Mouse (Mus musculus) T-cell, adult 2 months (primary cell): ENCODE data around the gene Fnip2.
"Not testable (repeated sequence)": the region's sequence is repeated elsewhere in the genome, so short reads cannot be mapped to it uniquely, and the experiment has no call there.

Experiments
- DNase-seq: peaks from one replicate; pipeline ENCODE4 v3.0.0; 2022; ENCODE audit warnings: low spot score

The Fnip2 gene

DNA sequence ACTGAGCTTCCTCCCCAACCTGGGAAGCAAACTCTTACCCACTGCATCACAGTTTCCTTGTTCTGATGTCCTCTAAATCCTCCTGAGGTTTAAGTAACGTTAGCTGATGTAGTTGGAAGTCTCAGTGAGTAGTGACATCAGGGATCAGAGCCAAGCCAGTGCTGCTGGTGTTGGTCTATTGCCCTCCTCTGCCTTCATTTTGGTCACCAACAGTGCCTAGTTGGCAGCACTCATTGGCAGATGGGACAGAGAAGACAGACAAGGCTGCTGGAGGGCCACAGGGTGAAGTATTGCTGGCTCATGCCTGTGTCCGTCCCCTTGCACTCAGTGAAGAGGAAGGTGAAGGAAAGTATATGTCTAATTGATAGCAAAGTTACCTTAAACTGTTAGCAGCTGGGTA, 91.6 kb downstream of the Fnip2 start:
- DNase-seq: no peak

DNA sequence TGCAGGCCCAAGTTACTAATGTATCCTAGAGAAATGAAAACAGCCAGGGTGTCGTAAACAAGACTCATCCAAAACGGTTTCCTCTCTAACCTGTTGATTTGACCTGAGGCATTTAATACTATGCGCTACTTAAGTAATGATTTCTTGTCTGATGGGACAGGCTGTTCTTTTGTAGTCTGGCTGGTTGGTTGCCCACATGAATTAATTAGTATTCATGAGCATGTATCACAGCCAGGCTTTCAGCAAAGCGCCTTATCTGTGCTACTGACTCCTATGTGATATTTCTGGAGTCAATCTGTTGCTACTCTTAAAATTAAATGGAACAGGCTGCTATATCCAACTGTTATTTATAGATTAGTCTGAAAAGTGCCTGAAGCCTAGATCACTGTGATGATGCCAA, 92.7 kb downstream of the Fnip2 start:
- no peak for DNase-seq

DNA sequence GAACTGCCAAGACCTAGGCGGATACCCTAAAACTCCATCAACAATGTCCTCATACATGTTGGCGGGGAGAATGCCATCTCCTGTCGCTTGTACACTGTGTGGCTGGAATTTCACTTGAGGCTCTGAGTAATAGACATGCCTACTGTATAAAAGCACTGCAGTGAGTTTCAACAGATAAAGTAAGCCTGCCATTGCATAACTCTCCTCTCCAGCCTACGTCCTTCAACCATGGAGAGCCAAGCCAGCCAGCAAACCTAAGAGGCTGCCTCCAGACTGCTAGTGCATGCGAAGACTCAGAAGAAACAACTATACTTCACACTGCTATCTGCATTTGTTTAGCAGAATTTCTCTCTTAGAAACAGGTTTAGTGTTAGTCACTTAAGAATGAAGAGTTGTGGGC, 95.2 kb downstream of the Fnip2 start:
- DNase-seq: no peak

DNA sequence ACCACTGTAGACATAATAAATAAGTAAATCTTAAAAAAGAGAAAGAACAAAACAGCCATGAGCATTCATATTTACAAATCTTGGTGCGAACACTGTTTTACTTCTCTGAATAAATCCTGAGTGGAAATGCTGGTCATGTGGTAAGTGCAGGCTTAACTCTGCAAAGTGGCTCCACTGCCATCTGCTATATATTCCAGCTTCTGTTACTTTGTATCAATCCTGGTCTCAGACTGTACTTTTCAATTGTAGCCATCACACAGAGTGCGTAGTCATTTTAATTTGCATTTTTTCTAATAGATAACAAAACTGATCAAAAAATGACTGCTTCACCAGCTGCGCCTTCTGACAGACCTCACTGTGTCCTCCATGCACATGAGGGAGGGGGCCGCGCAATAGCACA, 98.2 kb downstream of the Fnip2 start:
- DNase-seq: no peak

DNA sequence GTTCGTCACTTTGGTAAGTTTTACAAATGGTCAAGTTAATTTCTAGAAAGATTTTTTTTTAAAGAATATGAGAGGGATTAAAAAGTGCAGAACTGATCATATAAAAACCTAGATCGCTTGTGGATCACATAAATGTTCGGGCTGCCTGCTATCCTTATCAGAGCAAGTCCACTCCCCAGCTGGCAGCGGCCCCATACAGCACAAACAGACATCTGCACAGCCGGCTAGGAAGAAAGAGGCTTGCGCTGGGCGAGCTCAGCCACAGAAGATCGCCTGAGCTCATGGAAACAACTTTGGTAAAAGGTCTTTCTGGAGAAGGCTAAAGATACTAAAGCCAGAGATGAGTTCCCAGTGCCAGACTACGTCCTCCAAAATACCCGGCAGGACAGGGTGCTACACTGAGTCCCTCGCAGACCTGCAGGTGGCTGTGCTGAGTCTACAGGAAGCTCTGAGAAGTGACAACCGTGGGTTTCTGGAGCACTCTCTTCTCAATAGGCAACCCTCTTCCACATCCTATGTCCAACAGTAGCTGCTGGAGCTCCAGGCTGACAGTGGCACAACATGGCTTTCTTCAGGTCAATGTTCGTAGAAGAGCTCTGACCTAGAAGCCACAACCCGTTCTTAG, 108.8 kb downstream of the Fnip2 start:
- DNase-seq: no peak

DNA sequence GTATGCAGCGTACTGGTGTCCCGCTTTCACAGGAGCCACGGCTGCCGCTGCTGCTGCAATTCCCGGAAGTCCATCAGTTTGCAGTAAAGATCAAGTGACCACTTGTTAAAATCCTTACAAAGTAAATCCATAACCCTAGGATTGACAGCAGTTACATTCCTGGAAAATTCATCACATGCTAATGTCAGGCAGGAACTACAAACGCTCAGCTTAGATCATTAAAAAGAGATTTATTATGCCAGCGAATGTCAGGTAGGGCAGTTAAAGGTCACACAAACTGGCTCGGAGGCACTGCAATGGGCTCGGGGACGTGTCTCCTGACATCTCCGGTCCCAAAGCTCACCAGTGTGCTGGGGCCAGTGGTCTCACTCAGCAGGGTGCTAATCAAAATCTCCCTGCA, 111.8 kb downstream of the Fnip2 start:
- DNase-seq: no peak

DNA sequence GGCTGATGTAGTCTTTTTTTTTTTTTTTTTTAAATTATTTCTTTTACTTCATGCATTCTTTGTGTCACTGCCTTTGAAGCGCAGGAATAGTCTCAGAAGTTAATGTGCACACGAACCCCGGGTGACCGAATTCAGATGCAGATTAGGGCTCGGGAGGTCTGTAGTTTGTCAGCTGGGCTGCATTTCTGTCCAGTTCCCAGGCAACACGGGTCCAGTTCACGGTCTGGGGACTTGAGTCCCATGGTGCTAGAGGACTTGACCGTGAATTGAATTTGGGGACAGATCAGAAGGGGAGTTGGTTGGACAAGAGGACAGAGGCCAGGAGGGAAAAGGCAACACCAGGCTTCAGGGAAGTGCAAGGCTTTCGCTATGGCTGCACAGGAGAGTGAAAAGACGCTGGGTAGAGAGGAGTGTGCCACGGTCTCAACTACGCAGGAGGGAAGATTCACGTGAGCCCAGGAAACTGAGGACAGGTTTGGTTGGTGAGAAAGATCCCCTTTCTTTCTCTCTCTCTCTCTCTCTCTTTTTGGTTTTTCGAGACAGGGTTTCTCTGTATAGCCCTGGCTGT, 114.8 kb downstream of the Fnip2 start:
- no peak for DNase-seq

DNA sequence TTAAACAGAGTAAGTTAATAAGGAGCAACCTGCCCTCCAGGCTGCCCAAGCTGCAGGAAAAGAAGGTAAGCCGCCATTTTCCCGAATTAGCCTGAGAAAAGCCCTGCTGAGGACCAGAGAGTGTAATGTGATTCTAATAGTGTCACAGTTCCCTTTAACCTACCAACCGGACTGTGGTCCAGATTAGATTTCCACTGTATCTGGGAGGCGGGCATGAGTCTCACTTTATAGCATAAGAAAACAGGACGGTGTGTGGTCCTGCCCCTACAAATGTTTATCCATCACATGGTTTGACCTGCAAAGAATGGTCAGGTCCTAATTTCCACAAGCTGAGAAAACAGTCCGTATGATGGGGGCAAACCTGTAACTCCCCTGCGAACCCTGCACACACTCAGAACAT, 118.2 kb downstream of the Fnip2 start:
- no peak for DNase-seq

DNA sequence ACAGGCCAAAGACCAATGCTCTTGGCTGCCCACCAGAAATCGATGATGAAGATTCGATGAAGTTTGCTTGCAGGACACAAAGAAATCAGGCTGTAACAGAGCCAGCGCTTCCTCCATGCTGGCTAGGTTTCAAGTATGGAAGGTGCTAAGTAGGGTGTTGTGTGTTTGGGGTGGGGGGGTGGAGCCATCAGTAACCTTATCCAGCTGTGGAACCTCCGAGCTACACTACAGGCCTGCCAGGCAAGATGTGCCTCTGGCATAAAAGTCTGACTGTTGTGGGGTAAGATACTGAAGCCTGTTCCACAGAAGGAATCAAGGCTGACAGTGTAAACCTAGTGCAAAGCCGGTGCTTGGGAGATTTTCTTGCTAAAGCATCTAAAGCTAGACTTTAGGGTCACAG, 119.2 kb downstream of the Fnip2 start:
- no peak for DNase-seq

DNA sequence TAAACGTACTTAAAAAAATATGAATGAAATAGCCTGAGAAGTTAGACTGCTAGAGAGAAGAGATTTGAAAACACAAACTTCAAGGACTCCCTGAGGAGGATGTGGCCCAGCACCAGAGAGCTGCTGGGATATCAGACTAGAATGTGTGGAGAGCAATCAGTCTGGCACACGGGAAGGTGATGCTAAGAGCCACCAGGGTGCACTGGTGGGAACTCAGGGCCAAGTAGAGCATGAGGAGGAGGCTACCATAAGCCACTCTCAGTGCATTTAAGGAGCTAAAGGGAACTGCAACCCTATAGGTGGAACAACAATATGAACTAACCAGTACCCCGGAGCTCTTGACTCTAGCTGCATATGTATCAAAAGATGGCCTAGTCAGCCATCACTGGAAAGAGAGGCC, 120.9 kb downstream of the Fnip2 start:
- not testable (repeated sequence) for DNase-seq

DNA sequence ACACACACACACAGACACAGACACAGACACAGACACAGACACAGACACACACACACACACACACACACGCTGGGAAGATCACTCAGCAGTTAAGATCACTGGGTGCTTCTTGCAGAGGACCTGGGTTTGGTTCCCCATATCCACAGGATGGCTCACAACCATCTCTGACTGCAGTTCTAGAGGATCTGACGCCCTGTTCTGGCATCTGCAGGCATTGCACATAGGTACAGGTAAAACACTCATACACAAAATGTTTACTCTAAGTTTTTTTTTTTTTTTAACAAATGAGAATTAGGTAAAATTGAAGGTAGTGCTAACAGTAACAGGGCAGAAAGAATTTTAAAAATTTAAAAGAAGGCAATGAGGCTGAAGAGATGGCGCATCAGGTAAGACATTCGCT, 121.5 kb downstream of the Fnip2 start:
- no peak for DNase-seq

DNA sequence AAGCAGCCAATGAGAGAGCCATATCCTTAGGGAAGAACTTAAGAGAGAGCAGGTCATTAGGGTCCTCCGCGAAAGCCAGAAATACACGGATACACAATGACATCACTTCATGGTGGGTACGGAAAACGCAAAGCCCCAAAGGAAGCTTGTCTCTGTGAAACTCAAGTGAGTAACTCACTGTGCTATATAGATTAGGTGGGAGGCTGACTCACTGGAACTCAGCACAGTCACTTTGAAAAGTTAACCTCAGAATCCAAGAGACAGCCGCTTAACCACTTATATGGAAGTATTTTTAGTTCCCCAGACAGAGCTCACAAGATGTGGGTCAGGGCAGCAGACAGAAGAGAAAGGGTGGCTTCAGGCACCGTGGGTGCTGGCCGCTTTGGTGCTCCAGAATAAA, 122.6 kb downstream of the Fnip2 start:
- DNase-seq: no peak

DNA sequence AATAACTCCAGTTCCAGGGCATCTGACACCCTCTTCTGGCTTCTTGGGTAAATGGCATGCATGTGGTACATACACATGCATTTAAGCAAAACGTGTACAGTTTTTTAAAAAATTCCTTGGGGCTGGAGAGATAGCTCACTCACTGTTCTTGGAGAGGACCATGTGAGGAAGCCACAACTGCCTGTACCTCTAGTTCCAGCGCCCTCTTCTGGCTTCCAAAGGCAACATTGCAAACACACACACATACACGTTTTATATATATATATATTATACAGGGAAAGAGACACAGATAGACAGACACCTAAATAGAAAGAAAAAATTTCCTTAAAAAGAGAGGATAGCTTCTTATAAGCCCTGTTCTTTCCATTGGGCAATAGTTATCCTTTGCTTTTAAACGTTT, 123.7 kb downstream of the Fnip2 start:
- DNase-seq: no peak

DNA sequence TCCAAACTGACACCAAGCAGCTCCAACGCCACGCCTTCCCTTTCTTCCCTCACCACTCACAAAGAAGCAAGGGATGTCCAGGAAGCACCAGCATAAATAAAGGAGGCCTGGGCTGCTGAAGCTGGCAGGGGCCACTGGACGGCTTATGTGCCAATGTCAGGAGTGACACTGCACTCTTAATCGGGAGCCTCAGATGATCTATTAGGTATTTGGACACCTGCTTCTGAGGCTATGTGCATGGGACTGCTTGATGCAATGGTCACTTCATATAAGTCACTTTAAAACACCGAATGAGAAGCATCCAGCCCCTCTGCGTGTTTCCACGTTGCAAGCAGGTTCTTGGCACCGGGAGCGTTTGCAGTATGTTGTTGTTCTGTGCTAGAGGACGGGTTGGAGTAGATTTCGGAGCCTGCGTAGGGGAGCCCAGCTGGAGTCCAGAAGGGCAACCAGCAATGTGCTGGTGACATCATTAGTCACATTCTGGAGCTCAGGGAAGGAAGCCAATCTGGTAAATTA, 126.6 kb downstream of the Fnip2 start:
- no peak for DNase-seq

DNA sequence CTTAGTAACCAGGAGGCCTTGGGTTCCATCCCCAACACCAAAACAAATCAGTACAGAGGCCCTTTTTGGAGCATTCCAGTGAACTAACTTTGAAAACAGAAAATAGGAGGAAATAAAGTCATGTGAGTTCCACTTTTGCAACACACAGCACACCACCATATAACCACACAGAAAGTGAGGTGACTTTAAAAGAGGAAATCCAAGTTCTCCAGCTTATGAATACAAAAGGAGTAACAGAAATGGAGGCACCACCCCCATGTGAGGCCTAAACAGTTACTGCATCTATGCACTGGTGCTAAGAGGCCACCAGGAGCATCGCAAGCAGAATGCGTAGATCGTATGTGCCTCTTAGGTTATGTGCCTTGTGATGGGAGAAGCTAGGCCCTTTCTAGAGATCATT, 129.3 kb downstream of the Fnip2 start:
- DNase-seq: no peak

DNA sequence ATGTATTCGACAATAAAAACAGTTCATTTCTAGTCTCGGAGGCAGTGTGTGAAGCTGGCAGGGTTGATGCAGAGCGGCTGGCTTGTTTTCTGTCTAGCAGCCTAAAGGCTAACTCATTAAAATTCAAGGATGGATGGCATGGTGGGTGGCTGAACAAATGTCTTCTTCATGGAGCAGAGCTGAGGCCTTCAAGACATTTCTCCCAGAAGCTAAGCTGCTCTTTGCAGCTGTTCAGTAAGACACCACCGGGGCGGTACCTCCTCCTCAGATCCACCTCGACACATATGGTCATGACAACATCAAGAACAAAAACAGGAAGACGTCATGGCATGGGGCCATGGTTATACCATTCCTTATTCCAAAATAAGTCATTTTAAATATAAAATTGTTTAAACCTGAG, 131.4 kb downstream of the Fnip2 start:
- DNase-seq: no peak

DNA sequence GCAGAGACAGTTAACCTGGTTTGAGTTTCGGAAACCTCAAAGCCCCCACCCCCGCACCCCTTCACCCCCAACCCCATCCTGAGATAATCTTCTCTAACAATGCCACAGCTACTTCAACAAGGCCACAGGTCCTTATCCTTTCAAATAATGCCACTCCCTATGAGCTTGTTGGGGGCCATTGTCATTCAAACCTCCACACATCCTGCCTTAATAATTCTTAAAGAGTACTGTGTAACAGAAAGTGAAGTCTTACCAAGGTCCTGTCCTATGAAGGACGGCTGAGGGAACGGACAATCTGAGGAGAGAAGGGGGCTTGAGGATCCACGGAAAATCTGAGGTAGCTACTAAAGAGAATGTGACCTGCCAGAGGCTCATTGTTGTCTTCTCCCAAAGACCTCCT, 132.6 kb downstream of the Fnip2 start:
- DNase-seq: no peak

DNA sequence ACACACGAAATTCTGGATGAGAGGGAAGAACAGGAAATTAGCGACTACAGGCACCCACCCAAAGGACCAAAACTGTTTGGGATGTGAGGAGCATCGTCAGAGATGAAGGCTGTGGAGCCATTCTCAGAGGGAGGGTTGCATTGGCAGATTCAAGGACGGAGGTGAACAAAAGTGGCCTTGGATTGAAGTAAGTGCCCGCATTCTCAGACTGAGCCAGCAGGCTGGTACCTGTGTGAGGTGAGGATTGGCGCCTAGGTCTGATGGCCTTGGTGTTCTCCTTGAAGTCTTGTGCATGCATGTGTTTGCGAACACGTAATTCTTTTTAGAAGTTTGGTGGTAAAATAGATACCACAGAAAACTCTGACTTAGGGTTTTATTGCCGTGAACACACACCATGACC, 133.2 kb downstream of the Fnip2 start:
- DNase-seq: no peak

DNA sequence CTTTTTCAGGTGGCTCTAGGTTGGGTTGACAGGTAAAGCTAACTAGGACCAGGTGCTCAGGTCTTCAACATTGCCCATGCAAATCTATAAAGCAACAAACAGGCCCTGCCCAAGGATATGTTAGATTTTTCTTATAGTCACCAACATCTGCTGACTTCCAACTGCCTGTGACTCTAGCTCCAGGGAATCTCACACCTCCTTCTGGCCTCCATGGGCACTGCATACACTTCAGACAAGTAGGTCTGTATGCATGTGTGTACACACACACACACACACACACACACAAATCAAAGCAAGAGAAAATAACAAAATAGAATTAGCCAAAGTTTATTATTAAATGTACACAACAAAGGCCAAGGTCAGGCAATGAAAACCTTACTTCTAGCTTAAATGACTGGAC, 134.0 kb downstream of the Fnip2 start:
- DNase-seq: no peak

DNA sequence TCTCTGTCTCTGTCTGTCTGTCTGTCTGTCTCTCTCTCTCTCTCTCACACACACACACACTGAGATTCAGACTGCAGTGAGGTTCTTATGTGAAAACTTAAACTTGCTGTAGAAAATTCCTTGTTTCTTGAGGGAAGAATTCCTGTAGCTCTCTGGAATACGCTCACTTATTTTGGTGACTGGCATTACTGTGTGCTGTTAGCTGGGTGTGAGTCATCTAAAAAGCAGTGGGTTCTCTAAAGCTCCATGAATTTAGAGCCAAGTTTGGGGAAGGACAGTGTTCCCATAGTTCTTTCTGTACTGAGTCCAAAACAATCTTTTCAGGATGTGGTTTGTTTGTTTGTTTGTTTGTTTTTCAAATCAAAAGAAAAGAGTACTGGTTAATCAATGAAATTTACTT, 142.2 kb downstream of the Fnip2 start:
- no peak for DNase-seq

DNA sequence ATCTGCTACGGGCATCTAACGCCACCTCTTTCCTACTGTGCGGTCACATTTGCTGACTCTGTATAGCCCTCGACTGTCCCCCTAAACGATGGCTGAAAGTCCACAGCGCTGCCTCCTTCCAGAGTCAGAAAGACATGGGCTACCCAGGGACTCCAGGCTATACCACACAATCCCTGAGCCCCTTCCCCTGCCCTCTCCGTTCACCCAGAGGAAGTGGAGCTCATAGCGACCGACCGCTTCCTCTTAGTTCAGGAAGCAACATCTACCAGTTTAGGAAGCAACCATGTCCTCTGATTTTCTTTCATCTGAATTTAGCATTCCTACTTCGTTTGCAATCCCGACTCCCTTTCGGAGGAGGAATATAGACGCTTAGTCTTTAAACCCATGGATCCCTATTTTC, 148.7 kb downstream of the Fnip2 start:
- DNase-seq: no peak

DNA sequence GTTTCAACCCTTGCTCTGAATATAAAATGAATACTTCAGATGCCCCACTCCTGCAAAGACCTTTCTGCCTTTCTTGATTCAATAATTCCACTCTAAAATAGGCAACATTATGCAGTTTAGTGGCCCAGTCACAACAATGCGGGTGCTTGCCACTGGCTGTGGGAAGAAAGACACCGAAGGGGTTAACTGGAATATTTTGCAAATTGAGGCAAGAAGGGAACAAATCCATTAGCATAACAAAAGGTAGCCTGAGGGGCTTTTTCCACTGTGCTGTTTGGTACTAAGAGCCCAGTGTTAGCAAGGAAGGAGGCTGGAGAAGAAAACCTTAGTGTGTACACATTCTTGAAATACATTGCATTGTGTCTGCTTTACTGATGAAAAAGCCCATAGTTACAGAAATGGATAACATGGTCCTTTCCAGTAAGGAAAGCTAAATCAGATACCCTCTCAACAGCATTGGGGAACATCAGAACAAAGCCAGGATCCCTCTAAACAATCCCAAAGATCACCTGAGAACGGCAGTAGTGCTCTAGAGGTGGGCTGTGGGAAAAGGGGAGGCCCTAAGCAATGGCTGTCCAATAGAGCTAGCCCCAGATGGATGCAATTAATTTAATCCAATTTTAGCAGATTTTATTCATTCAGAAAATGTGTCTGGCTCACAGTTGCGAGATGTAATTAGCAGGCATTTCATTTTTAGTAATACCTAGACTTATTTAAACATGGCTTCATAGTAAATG, 150.5 kb downstream of the Fnip2 start:
- no peak for DNase-seq

DNA sequence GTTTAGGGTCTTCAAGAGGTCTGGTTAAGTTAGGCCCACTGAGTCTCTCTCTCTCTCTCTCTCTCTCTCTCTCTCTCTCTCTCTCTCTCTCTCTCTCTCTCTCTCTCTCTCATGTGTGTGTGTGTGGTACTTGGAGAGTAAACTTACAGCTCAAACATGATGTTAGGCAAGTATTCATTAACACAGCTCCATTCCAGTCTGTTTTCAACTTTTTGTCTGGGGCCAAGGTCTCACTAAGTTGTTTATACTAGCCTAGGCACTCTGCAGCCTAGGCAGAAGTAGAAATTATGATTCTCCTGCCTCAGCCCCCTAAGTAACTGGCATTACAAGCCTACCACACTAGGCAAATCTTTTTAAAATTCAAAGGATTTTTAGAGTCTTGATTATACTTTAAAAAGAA, 151.7 kb downstream of the Fnip2 start:
- DNase-seq: no peak

DNA sequence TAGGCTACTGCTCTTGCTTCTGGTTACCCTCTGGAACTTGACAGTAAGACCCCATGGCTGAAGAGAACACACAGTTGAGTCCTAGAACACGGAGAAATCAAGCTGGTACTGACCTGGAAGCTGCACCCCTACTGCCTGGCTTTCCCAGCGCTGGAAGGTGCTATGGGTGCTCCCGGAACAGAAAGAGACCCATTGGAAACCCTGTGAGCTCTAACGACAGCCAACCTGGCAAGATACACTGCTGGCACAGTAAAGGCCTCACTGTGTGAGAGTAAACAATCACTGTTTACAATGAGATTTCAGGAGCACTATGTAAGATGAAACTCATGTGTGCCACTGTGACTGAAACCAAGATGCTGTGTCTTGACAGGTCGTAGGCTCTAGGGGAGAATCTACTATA, 152.5 kb downstream of the Fnip2 start:
- DNase-seq: no peak
